Mouse (Mus musculus) bone marrow, adult 2 months (tissue): ENCODE results near the gene Nfatc4.

ENCODE experiments used
- CTCF ChIP-seq: fragments of 200-500 bp; IDR thresholded peaks from 2 replicates; pipeline ENCODE4 v1.5.1; 2011; ENCODE audit warnings: low read length, control low read depth; ENCODE audit not compliant: control insufficient read depth, insufficient read depth
- POLR2A ChIP-seq: fragments of 200-500 bp; IDR thresholded peaks from 2 replicates; pipeline ENCODE4 v1.6.1; 2011; ENCODE audit warnings: low read depth, mild to moderate bottlenecking, control low read depth, low read length, borderline replicate concordance; ENCODE audit not compliant: control insufficient read depth

DNA sequence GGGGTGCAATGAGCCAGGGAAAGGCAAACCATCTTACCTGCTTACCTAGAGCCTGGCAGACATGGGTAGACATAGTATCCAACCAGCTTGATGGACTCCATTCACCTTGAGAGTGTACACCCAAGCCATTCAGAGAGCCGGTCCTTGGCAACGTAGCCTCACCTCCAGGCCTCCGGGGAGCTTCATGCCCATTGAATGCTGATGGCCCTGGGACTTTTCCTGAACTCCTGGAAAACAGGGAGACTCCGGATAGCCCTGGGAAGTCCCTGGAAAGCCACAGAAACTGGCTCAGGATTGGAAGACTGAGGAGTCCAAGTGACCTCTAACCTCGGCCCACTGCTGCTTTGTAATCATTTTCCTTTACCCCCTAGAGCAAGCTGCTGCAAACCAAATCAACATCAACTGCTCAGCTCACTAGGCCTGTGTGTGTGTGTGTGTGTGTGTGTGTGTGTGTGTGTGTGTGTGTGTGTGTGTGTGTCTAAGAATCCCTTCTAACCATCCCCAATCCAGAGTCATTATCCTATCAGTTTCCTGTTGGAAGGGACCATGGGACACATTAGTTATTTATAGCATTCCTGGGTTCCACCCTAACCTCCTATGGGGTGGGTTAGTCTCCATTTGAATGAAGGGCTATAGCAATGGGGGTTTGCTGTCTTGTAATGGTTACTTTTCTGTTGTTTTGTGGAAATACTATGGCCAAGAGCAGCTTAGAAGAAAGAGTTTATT is 12.0 kb downstream of the Nfatc4 start:
- TF ChIP-seq POLR2A: no peak
- no peak for TF ChIP-seq CTCF
